Mouse (Mus musculus): Measurements from ENCODE around the gene Tas2r106. TPM values are rescaled to one million over a fixed set of nuclear protein-coding genes. Genes with fewer than 3 reads are reported as not detected.

Tas2r106 gene
- polyA plus RNA-seq (2014; fragmentation: Illumina TruSeq; extraction: RNeasy Lipid Tissue Mini Kit (QIAGEN cat#74804); ENCODE audit: low read depth, low replicate concordance) = not detected

DNA sequence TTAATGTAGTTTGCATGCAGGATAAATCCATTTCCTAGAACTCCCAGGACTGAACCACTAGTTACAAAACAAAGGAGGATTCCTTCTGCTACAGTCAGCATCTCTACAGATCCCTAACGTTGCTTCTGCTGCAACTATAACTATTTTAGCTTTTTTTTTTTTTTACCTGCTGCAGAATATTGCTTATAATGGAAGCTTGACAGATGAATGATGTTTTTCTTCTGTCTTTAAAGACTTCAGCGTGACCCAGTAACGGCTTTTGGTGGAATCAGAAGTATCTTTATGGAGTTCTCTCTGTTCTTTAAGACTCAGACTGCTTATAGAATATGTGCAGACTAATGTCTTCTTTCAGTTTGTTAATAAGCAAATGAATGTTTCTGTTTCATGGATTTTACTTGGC is at the start of gene Tas2r106:
Tas2r106 (minus strand) TSS at position 101 of the 400 bp plus-strand sequence.

DNA sequence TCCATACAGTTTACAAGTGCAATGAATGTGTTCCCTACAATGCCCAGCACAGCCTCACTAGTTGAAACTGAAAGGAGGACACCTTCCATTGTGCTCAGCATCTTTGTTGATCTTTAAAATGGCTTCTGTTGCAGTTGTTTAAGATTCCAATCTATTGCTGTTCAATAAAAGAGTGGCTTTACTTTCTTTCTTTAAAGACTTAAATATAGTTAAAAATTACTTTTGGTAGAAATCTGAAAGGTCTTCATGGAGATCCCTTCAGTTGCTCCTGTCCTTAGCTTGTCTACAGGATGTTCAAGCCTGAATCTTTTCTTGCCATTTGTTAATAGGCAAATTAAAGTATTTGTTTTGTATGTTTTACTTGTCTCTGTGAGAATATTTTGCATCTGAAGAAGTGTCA is 11.3 kb upstream of the Tas2r106 start, which contains the start of gene Tas2r114:
Tas2r114 (minus strand) TSS at position 101 of the 400 bp plus-strand sequence.

DNA sequence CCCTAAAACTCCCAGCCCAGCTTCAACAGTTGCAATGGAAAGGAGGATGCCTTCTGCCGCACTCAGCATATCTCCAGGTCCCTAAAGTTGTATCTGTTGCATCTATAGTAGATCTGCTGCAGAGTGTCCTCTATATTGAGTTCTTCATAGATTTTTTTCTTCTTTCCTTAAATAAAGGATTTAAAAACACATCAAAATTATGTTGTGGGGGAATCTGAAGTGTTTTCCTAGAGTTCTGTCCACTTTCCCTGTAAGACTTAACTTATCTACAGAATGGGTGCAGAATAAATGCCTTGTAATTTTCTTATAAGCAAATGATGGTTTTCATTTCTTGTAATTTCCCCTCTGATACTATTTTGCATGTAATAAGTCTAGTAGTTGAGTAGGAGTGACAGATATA is 8.7 kb upstream of the Tas2r106 start, which contains the start of gene Tas2r105:
Tas2r105 (minus strand) TSS at position 101 of the 400 bp plus-strand sequence.

DNA sequence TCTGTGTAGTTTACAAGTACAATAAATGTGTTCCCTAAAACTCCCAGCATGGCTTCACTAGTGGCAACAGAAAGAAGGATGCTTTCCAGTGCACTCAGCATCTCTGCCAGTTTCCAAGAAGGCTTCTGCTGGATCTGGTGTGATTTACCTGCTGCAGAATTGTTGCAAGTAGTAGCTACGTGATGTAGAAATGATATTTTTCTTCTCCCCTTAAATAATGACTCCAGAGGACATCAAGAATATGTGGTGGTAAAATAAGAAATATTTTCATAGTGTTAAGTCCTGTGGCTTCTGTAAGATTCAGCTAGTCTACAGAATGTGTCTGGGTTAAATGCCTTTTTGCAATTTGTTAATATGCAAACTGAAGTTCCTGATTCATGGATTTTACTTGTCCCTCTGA is 7.0 kb upstream of the Tas2r106 start, which contains the start of gene Tas2r104:
Tas2r104 (minus strand) TSS at position 101 of the 400 bp plus-strand sequence.

DNA sequence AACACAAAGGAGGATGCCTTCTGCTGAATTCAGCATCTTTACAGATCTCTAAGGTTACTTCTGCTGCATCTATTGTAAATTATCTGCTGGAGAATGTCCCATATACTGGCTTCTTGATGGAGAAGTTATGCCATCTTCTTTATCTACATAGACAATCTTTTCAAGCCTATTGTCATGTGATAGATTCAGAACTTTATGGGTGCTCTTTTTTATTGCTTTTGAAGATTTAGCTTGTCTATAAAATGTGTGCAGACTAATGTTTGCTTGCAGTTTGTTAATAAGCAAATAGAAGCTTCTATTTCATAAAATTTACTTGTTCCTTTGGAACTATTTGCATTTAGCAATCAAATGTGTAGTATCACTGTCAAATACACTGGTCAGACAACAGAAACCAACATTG is 18.6 kb downstream of the Tas2r106 start, which contains the start of gene Tas2r107:
Tas2r107 (minus strand) TSS at position 101 of the 400 bp plus-strand sequence.

DNA sequence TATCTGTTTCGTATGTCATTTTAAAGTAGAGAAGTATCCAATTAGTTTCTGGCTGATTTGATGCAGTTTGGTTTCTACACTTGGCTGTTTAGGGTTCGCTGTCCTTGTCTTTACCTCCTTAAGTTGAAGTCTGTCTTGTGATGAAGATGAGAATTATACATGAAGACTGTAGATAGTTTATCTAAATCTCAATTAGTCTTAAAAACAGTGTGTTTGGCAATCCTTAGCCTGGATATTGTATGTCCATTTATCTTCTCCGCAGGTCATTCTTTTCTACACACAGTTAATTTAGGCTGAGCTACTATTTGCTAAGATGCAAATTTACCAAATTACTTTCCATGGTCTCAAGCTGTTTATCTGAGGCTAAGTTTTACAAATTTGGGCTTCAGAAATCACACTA is 47.9 kb downstream of the Tas2r106 start, which contains the start of gene Tas2r130:
Tas2r130 (minus strand) TSS at position 101 of the 400 bp plus-strand sequence.

Other genes starting within 250 kb of the Tas2r106 start
- gene 5430401F13Rik, start 192.5 kb downstream of the Tas2r106 start, polyA plus RNA-seq (2014; fragmentation: Illumina TruSeq; extraction: RNeasy Lipid Tissue Mini Kit (QIAGEN cat#74804); ENCODE audit: low read depth, low replicate concordance) = 1.4 TPM
- not detected for gene Gm6619, start 192.5 kb downstream of the Tas2r106 start, polyA plus RNA-seq (2014; fragmentation: Illumina TruSeq; extraction: RNeasy Lipid Tissue Mini Kit (QIAGEN cat#74804); ENCODE audit: low read depth, low replicate concordance)
- not detected for gene Tas2r130, start 48.0 kb downstream of the Tas2r106 start, polyA plus RNA-seq (2014; fragmentation: Illumina TruSeq; extraction: RNeasy Lipid Tissue Mini Kit (QIAGEN cat#74804); ENCODE audit: low read depth, low replicate concordance)
- not detected for gene Tas2r107, start 18.7 kb downstream of the Tas2r106 start, polyA plus RNA-seq (2014; fragmentation: Illumina TruSeq; extraction: RNeasy Lipid Tissue Mini Kit (QIAGEN cat#74804); ENCODE audit: low read depth, low replicate concordance)
- not detected for gene Tas2r104, start 6.9 kb upstream of the Tas2r106 start, polyA plus RNA-seq (2014; fragmentation: Illumina TruSeq; extraction: RNeasy Lipid Tissue Mini Kit (QIAGEN cat#74804); ENCODE audit: low read depth, low replicate concordance)
- not detected for gene Tas2r105, start 8.6 kb upstream of the Tas2r106 start, polyA plus RNA-seq (2014; fragmentation: Illumina TruSeq; extraction: RNeasy Lipid Tissue Mini Kit (QIAGEN cat#74804); ENCODE audit: low read depth, low replicate concordance)
- gene Tas2r114, start 11.2 kb upstream of the Tas2r106 start, polyA plus RNA-seq (2014; fragmentation: Illumina TruSeq; extraction: RNeasy Lipid Tissue Mini Kit (QIAGEN cat#74804); ENCODE audit: low read depth, low replicate concordance) = not detected

All from testis, adult 10 weeks (tissue).